Mouse (Mus musculus) intestine, postnatal 0 days (tissue): Measurements from ENCODE around the gene Chrm3. TPM values are rescaled to one million over a fixed set of nuclear protein-coding genes. Genes with fewer than 3 reads are reported as not detected.

Experiments used
- ATAC-seq: fragments of 200-750 bp; cut with Nextera tagmentation; 2 replicates; pipeline ENCODE4 v1.8.0; 2017; ENCODE audit warnings: mild to moderate bottlenecking, moderate TSS enrichment, moderate library complexity
- H3K27ac ChIP-seq: fragments of 300-500 bp; sonication (generic); 2 replicates; pipeline ENCODE4 v1.5.1; 2014; ENCODE audit warnings: mild to moderate bottlenecking, low read depth, low read length, moderate library complexity
- H3K27me3 ChIP-seq: fragments of 300-500 bp; sonication (generic); replicated peaks from 2 replicates; pipeline ENCODE4 v1.6.1; 2014; ENCODE audit warnings: low read length, mixed read lengths; ENCODE audit not compliant: control insufficient read depth, insufficient read depth
- H3K36me3 ChIP-seq: fragments of 300-500 bp; sonication (generic); 2 replicates; pipeline ENCODE4 v1.6.1; 2014; ENCODE audit warnings: mild to moderate bottlenecking, moderate library complexity; ENCODE audit not compliant: control insufficient read depth, insufficient read depth
- H3K4me1 ChIP-seq: fragments of 300-500 bp; sonication (generic); replicated peaks from 2 replicates; pipeline ENCODE4 v1.6.1; 2014; ENCODE audit warnings: antibody characterized with exemption, low read length, mixed read lengths; ENCODE audit not compliant: control insufficient read depth, insufficient read depth
- H3K4me2 ChIP-seq: fragments of 300-500 bp; sonication (generic); replicated peaks from 2 replicates; pipeline ENCODE4 v1.6.1; 2014; ENCODE audit warnings: low read depth, mild to moderate bottlenecking, moderate library complexity
- H3K4me3 ChIP-seq: fragments of 300-500 bp; sonication (generic); 2 replicates; pipeline ENCODE4 v1.5.1; 2014; ENCODE audit warnings: low read depth, low read length
- H3K9ac ChIP-seq: fragments of 300-500 bp; sonication (generic); 2 replicates; pipeline ENCODE4 v1.6.1; 2014; ENCODE audit warnings: mild to moderate bottlenecking, low read depth, low read length
- H3K9me3 ChIP-seq: fragments of 300-500 bp; sonication (generic); 2 replicates; pipeline ENCODE4 v1.6.1; 2016; ENCODE audit warnings: mixed run types; ENCODE audit not compliant: control insufficient read depth
- CTCF ChIP-seq: sonication (generic); IDR thresholded peaks from 2 replicates; pipeline ENCODE4 v1.5.1; 2016; ENCODE audit warnings: low read depth, mild to moderate bottlenecking, control low read depth, antibody characterized with exemption, moderate library complexity
- WGBS: fragments of 180-500 bp; shearing (Covaris S2); extraction: QIAGEN DNeasy Blood & Tissue Kit; methylation state at CpG from one replicate; pipeline ENCODE4 v1.1.7; 2014; 5-methylcytosine and 5-hydroxymethylcytosine counted together
- polyA plus RNA-seq: library from polyadenylated mRNA; unstranded; fragments of >200 nt; fragmentation: Nextera tagmentation; extraction: Ambion mirVana; gene quantifications from 2 replicates; pipeline ENCODE4 v1.2.1, GENCODE M21; 2015

Gene Chrm3
- polyA plus RNA-seq, 1 experiment from 2014 or later = 0.53 TPM

DNA sequence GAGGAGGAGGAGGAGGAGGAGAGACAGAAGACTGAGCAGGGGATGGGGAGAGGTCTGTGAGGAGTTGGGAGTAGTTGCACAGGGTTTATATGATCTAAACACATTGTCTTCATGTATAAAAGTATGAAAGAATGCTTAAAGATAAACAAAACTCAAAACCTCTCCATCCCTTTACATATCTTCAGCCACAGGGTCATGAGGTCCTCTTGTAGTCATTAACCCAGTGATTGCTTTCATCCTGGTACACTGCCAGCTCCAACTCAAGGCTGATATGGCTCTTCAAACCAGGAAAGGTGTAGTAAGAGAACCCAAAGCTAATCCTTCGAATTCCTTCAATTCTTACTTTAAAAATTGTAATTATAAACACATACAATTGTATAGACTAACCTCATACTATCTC lies 470.7 kb downstream of the Chrm3 start:
- H3K9ac ChIP-seq = no peak overlapping the region
- no peaks in the 10 kb centered on the region for H3K9me3 ChIP-seq
- no peaks in the 10 kb centered on the region for H3K36me3 ChIP-seq
- no peak overlapping the region for H3K4me2 ChIP-seq
- H3K27me3 ChIP-seq = no peaks in the 10 kb centered on the region
- 54% methylated on average over 1 of the region's 1 CpGs for WGBS
- H3K27ac ChIP-seq = no peak overlapping the region
- no peak for TF ChIP-seq CTCF
- H3K4me3 ChIP-seq = no peak overlapping the region
- no peaks in the 10 kb centered on the region for H3K4me1 ChIP-seq
- ATAC-seq = no peak

- WGBS = 77% methylated on average over 5 of the region's 5 CpGs
- Histone ChIP-seq H3K9me3 (no peaks in the 10 kb centered on the region), H3K36me3 (no peaks in the 10 kb centered on the region), H3K4me1 (no peaks in the 10 kb centered on the region), H3K4me2 (no peak overlapping the region), H3K27me3 (no peaks in the 10 kb centered on the region), H3K4me3 (no peak overlapping the region), H3K9ac (no peak overlapping the region), H3K27ac (no peak overlapping the region)
- no peak for ATAC-seq
- TF ChIP-seq CTCF = no peak
Observed at GRCm38 (mm10) chr13:9888284-9888683, 472.4 kb downstream of the Chrm3 start.

DNA sequence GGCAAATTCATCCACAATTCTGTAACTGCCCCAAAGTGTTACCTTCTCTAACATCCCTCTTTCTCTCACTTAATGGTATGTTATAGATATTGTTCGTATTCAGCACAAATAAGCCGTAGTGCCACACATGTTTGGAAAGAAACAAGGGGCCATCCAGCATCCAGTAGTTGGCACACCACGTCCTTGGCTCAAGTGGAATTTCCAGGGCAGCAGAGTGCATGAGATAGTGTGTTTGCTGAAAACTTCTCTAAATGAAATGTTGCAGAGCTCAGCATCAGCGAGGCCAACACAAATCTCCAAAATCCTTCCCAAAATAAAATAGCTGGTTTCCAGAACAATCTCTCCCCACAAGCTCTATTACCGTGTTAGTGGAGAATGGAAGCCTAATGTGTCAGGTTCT lies 473.4 kb downstream of the Chrm3 start:
- H3K9me3 ChIP-seq = no peaks in the 10 kb centered on the region
- no peak for ATAC-seq
- no peaks in the 10 kb centered on the region for H3K27me3 ChIP-seq
- no peaks in the 10 kb centered on the region for H3K4me1 ChIP-seq
- 81% methylated on average over 5 of the region's 5 CpGs for WGBS
- H3K4me2 ChIP-seq = no peak overlapping the region
- no peaks in the 10 kb centered on the region for H3K36me3 ChIP-seq
- H3K9ac ChIP-seq = no peak overlapping the region
- no peak for TF ChIP-seq CTCF
- H3K27ac ChIP-seq = no peak overlapping the region
- no peak overlapping the region for H3K4me3 ChIP-seq

DNA sequence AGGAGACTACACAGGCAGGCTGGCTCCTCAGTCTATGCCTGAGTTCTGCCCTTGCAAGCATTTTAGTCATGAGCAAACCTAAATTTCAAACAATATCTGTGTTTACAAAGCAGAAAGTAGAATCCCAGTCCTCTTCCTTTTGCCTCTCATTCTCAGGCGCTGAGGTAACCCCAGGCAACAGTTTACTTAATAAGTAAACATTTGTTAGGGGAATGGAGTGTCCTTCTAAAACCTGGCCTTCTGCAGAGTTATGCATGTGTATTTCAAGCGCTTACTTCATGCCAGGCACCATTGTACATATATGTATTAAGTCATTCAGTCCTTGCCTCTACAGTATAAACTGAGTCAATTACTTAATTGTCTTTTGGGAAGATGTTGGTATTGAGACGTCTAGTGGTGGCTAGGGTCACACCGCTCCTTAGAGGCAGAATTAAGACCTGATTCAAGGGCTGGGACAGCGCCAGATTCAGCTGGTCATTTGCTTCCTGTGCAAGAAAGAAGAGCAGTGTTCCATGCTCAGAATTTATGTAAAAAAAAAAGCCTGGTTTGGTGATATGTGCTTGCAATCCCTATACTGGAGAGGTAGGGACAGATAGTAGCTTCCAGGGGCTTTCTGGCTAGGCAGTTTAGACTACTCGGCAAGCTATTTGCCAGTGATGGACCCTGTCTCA lies 474.0 kb downstream of the Chrm3 start:
- no peak overlapping the region for H3K27ac ChIP-seq
- H3K36me3 ChIP-seq = no peaks in the 10 kb centered on the region
- no peaks in the 10 kb centered on the region for H3K27me3 ChIP-seq
- no peak overlapping the region for H3K9ac ChIP-seq
- TF ChIP-seq CTCF = no peak
- H3K4me3 ChIP-seq = no peak overlapping the region
- WGBS = 60% methylated on average over 6 of the region's 6 CpGs
- no peak for ATAC-seq
- no peak overlapping the region for H3K4me2 ChIP-seq
- H3K4me1 ChIP-seq = no peaks in the 10 kb centered on the region
- no peaks in the 10 kb centered on the region for H3K9me3 ChIP-seq

GRCm38 (mm10) chr13:9882362-9883282 lies 478.0 kb downstream of the Chrm3 start:
- Histone ChIP-seq H3K4me3 (no peak overlapping the region), H3K9me3 (no peaks in the 10 kb centered on the region), H3K36me3 (no peaks in the 10 kb centered on the region), H3K27me3 (no peaks in the 10 kb centered on the region), H3K27ac (no peak overlapping the region), H3K9ac (no peak overlapping the region), H3K4me1 (no peaks in the 10 kb centered on the region), H3K4me2 (no peak overlapping the region)
- peak; percentile 88 for TF ChIP-seq CTCF
- peak; percentile 45; the same call in 1 of the 2 replicates for ATAC-seq
- 42% methylated on average over 15 of the region's 15 CpGs for WGBS

DNA sequence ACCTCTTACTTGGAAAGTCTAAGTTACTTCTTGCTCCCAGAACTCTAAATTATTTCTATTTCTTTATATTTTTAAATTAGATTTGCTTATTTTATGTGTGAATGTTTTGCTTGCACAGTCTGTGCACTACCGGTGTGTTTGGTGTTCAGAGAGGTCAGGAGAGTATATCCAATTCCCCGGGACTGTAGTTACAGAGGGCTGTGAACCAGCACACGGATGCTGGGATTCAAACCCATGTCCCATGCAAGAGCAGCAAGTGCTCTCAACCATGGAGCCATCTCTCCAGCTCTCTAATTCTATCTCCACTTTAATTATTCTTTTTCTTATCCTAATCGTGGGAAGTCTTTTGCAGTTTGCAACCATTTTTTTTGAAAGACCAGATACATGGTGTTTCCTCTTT lies 478.7 kb downstream of the Chrm3 start:
- H3K4me3 ChIP-seq = no peak overlapping the region
- no peak overlapping the region for H3K4me2 ChIP-seq
- no peak for TF ChIP-seq CTCF
- no peaks in the 10 kb centered on the region for H3K9me3 ChIP-seq
- no peaks in the 10 kb centered on the region for H3K4me1 ChIP-seq
- ATAC-seq = no peak
- WGBS = 48% methylated on average over 4 of the region's 4 CpGs
- H3K27ac ChIP-seq = no peak overlapping the region
- no peaks in the 10 kb centered on the region for H3K27me3 ChIP-seq
- H3K36me3 ChIP-seq = no peaks in the 10 kb centered on the region
- H3K9ac ChIP-seq = no peak overlapping the region
